Mouse (Mus musculus): Measurements from ENCODE around the gene Baiap2l1.
"Not testable (repeated sequence)": the region's sequence is repeated elsewhere in the genome, so short reads cannot be mapped to it uniquely, and the experiment has no call there.

Gene Baiap2l1

DNA sequence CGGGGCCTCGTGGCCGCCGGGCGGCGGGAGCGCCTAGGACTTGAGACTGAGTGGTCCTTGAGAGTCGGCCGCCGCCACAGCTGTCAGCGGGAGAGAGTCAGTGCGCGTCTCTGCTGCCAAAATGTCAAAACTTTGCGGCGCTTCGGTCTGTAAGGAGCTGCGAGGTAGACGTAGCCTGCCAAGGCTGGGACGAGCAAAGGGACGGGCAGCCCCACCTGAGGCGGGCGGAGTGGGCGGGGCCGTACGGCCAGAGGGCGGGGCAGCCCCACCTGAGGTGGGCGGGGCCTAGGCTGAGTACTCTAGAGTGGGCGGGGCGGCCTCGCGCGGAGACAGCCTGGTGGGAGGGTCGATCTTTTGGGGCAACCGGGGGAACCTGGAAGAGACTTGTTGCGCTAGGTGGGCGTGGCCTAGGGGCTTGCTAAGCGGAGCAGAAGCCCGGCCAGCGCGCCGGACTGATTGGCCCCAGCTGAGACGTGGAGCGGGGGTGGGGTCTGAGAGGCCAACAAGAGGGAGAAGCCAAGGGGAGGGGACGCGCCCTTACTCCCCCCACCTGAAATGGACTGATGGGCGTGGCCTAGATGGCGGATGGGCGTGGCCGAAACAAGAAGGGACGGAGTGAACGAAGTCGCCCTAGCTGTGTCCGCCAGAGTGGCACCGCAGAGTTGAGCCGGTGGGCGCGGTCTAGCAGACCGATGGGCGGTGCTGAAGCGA, at the start of gene Baiap2l1:
TSS of gene Baiap2l1 (minus strand) at position 232 of the 711 bp plus-strand sequence.
- peak; percentile 75 for DNase-seq (ENCODE audit: low read depth, low spot score)

- no peak for DNase-seq (ENCODE audit: low read depth, low spot score)
Observed at GRCm38 (mm10) chr5:144406256-144406655, 48.3 kb upstream of the Baiap2l1 start.

DNA sequence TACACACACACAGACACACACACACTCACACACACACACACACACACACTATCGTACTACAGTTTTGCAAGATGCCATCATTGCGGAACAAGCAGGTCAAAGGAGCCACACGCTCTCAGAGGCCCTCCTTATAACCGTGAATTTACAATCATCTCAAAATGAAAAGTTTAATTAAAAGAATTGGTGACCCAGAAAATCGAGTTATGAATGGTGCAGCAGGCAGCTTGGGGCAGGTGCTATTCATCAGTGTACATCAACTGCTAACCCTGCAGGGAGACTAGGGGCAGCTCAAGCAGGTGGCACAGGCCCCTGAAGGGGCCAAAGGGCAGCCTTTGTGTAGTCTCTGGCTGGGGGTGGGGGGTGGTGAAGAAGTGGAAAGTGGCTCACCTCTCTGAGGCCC, 42.9 kb upstream of the Baiap2l1 start:
- no peak for DNase-seq (ENCODE audit: low read depth, low spot score)

DNA sequence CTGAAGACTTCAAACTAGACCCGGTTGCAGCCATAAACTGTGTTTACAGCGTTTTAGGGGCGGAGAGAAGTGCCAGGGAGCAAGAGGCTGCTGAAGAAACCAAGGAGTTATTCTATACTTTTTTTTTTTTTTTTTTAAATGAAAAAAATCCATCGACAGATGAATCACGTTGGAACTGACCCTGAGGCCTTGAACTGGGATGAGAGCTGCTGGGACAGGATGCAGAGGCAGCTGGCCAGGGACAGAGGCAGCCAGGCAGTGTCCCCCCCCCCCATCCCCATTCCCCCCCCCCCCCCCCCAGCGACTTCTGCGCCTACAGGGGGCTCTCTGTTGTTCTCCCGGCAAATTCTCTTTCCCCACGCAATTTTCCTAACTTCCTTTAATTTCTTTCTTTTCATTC, 39.7 kb upstream of the Baiap2l1 start:
- no peak for DNase-seq (ENCODE audit: low read depth, low spot score)

DNA sequence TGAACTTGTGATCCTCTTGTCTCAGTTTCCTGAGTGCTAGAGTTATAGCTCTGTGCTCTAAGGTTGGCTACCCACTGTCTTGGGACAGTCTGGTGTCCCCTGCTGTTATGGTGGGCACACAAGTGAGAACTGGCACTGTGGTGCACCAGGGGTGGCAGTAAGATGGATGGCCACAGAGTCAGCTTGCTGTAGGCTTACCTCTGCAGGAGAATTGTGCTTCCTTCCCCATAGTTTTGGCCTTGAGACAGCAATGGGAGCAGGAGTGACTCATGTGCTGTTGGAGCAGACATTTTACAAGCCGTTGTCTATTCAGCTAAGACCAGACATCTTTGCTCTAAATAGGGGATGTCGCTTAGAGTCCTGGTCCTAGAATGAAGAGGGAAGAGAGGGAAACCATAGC, 36.2 kb upstream of the Baiap2l1 start:
- no peak for DNase-seq (ENCODE audit: low read depth, low spot score)

DNA sequence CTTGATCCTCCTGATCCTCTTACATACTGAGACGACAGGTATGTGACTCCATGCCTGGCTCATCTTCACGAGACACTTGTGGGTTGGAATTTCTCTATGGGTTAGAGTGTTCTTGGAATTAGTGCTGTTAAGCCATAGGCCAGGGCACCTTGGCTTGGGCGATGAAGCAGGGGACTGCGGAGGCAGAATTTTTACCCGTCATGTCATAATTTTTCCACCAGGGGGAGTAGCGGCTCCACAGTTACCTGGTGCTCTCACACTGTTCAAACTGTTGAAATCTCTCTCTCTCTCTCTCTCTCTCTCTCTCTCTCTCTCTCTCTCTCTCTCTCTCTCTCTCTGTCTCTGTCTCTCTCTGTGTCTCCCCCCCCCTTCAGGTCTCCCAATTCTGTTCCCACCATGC, 29.9 kb upstream of the Baiap2l1 start:
- DNase-seq (ENCODE audit: low read depth, low spot score): no peak

DNA sequence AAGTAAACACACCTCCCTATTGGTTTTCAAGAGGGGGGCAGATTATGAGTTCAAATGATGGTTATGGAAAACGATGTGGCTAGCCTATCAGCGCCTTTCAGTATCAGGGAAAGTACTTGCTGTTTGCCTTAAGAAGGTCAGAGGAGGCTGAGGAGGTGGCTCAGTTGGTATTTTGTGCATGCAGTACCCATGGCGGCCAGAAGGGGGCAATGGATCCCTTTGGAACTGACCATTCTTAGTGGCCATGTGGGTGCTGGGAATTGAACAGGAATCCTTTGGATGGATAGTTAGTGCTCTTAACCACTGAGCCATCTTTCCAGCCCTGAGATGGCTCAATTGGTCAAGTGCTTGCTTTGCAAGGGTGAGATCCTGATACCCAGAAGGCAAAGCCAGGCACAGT, 26.0 kb upstream of the Baiap2l1 start:
- no peak for DNase-seq (ENCODE audit: low read depth, low spot score)

DNA sequence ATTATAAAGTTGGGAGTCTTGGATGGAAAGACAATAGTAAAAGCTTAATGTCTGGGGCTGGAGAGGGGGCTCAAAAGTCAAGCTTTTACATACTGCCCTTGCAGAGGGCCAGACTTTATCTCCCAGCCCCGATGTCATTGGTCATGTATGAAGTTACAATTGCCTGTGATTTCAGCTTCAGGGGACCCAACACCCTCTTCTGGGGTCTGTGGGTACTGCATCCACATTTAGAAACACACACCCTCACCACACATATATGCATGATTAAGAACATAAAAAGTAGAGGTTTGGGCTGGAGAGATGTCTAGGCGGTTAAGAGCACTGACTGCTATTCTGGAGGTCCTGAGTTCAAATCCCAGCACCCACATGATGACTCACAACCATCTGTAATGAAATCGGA, 23.9 kb upstream of the Baiap2l1 start:
- no peak for DNase-seq (ENCODE audit: low read depth, low spot score)

- no peak for DNase-seq (ENCODE audit: low read depth, low spot score)
Observed at GRCm38 (mm10) chr5:144380689-144381088, 22.8 kb upstream of the Baiap2l1 start.

DNA sequence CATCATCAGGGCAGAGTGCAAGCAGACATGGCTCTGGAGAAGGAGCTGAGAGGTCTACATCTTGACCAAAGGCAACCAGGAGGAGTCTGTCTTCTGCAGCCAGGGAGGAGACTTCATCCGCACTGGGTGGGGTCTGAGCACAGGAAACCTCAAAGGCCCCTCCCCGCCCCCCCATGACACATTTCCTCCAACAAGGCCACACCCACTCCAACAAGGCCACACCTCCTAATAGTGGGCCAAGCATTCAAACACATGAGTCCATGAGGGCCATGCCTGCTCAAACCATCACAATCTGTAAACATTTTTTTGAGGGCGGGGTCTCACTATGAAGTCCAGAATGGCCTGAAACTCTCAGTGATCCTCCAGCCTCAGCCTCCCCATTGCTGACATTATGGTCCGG, 21.5 kb upstream of the Baiap2l1 start:
- DNase-seq (ENCODE audit: low read depth, low spot score): no peak

DNA sequence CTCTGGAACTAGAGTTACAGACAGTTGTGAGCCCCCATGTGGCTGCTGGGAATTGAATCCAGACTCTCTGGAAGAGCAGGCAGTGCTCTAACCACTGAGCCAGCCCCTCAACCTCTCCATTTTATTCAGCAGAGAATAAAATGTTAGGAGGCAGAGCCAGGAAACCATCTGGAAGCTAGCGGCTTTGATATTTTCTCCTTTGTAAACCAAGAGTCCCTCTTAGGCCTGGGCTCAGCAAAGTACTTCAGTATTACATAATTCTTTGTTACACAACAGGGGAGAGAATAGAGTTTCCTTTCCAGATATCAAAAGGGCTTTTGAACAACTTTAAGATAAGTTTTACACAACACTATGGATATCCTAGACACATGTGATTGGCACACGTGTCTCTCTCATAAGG, 15.0 kb upstream of the Baiap2l1 start:
- no peak for DNase-seq (ENCODE audit: low read depth, low spot score)

DNA sequence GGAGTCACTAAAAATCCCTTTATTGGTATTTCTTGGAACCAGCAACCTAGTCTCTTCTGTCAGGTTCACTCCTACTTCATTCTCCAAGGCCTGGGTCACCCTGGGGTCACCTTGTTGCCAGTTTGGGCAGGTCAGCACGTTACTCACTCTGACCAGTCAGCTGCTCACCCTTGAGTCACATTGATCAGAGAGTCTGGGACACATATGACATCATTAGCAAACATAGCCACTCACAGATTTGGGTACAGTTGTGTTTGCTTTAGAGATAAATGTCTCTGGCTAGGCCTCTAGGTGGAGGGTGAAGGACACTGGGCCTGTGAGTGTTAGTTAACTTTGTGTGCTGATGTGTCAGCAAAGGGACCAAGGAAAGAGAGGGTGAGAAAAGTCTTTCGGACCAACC, 14.3 kb upstream of the Baiap2l1 start:
- DNase-seq (ENCODE audit: low read depth, low spot score): no peak

DNA sequence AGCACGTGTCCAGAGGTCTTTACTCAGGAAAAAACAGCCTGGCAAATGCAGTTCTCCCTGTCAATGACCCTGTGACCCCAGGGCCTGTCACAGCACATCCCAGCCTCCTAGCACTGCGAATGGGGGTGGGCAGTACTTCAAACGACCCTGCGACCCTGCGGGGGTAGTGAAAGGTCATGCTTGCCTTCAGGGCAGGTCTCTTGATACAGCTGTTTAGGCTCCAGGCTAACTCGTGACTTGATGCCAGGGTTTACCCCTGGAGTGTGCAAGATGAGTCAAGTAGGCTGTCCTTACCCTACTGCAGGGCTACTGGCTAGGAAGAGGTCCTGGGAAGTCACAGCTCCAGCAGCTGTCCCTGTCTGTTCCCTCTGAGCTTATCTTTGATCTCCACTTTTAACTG, 13.1 kb upstream of the Baiap2l1 start:
- no peak for DNase-seq (ENCODE audit: low read depth, low spot score)

DNA sequence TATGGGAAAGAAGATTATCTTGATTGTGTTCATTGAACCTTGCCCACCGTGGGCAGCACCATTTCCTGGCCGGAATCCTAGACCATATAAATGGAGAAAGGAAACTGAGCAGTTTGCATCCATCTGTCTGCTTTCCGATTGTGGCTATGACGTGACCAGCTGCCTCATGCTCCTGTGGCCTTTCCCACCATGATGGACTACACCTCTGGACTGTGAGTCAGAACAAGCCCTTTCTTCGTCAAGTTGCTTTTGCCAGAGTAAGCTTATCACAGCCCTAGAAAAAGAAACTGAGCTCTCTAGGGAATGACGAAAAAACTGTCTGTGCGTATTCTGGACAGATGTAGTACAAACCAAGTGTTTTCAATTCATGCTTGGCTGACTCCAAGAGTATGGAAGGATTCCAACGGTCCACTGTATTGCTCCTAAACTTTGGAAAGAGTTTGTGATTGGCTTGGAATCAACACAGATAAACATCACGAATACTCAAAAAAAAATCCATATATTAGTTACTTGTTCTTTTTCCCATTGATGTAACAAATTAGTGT, 10.8 kb upstream of the Baiap2l1 start:
- peak; percentile 7 for DNase-seq (ENCODE audit: low read depth, low spot score)

- DNase-seq (ENCODE audit: low read depth, low spot score): not testable (repeated sequence)
Observed at GRCm38 (mm10) chr5:144366551-144366950, 8.6 kb upstream of the Baiap2l1 start.

DNA sequence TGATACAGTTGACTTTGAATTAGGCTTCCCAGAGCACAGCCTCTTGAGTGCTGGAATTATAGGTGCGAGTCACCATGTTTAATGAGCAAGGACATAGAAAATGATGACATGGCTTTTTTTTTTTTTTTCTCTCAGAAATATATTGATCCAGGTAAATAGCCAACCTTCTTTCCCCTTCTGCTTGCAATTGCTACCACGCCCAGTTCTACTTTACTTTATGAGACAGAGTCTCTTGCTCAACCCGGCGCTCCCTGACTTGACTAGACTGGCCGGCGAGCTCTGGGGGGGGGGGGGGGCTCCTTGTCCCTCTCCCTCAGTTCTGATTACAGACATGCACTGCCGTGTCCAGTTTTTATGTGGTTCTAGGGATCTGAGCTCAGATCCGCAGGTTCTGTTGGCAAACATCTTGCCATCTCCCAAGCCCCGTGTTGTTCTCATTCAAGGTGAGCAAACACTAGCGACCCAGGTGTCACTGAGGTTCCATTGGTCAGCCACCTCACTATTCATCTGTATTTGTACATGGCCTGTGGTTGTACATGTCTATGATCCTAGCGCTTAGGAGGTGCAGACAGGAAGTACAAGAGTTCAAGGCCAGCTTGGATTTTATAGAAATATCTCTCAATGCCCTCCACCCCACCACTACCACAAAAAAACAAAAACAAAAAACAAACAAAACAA, 6.9 kb upstream of the Baiap2l1 start:
- DNase-seq (ENCODE audit: low read depth, low spot score): no peak

GRCm38 (mm10) chr5:144360346-144360745, 2.4 kb upstream of the Baiap2l1 start:
- DNase-seq (ENCODE audit: low read depth, low spot score): peak; percentile 20

GRCm38 (mm10) chr5:144359886-144360285, 2.0 kb upstream of the Baiap2l1 start:
- DNase-seq (ENCODE audit: low read depth, low spot score): no peak

GRCm38 (mm10) chr5:144358592-144358917, 643 bp upstream of the Baiap2l1 start:
- no peak for DNase-seq (ENCODE audit: low read depth, low spot score)

- no peak for DNase-seq (ENCODE audit: low read depth, low spot score)
Observed at GRCm38 (mm10) chr5:144357551-144357880, 396 bp downstream of the Baiap2l1 start.

GRCm38 (mm10) chr5:144356776-144357455, 996 bp downstream of the Baiap2l1 start:
- DNase-seq (ENCODE audit: low read depth, low spot score): no peak

DNA sequence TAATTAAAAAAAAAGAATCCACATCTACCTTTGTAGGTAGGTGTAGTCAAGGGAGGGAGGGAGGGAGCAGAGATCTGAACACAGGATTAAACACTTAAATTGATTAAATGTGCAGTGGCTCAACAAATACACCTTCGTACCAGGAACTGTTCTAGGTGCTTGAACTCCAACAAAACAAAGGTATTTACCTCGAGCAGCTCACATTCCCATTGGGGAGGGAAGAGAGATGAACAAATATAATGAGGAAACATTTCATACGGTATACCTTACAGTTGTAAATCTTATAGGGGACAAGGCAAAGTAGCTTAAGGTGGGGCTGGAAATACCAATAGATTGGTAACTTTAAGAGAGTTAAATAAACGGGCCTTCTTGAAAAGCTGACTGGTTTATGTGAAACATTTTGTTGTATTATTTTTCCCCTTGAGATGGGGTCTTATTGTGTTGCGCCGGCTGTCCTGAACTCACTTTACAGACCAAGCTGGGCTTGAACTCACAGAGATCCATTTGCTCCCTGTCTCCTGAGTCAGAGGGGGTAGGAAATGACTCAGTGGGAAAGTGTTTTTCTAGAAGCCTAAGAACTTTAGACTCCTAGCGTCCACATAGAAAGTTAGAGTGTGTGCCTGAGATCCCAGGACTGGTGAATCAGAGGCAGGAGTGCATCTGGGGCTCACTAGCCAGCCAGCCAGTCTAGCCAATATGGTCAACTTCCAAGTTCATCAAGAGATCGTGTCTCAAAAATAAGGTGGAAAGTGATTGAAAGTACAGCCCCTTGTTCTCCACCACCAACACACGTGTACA, 5.5 kb downstream of the Baiap2l1 start:
- DNase-seq (ENCODE audit: low read depth, low spot score): no peak

Measured in skeletal muscle tissue, adult 2 months (tissue).